Mouse (Mus musculus): ENCODE measurements at regions not wholly inside any gene's neighbourhood (a gene's known extent, or its start where the extent isn't known, plus 50 kb on each side); places are given as distances from the start of the nearest gene placed in this dataset.
"Not testable (repeated sequence)": the region's sequence is repeated elsewhere in the genome, so short reads cannot be mapped to it uniquely, and the experiment has no call there.

- DNase-seq (ENCODE audit: low read depth) = no peak
Measured at GRCm38 (mm10) chr1:149129767-149130287, 831.3 kb downstream of the Pla2g4a start.

DNA sequence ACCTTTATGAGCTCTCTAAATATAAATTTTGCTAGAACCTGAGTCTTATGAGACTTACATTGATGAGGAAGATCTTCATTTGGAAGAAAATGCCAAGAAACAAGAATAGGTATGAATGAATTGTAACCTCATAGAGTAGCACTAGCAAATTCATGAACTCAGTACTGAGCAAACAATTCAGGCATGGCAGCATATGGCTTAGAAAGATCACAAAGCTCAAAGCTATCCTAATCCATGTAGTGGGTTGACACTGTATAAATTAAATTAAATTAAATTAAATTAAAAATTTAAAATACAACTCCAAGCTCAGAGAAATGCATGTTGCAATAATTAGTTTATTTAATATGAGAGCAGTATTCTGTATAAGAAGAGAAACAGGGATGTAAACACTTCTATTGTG is 832.0 kb downstream of the Pla2g4a start:
- DNase-seq (ENCODE audit: low read depth) = no peak

- no peak for DNase-seq (ENCODE audit: low read depth)
Measured at GRCm38 (mm10) chr1:149127709-149128108, 833.4 kb downstream of the Pla2g4a start.

- DNase-seq (ENCODE audit: low read depth) = no peak
Measured at GRCm38 (mm10) chr1:149103396-149103795, 857.7 kb downstream of the Pla2g4a start.

DNA sequence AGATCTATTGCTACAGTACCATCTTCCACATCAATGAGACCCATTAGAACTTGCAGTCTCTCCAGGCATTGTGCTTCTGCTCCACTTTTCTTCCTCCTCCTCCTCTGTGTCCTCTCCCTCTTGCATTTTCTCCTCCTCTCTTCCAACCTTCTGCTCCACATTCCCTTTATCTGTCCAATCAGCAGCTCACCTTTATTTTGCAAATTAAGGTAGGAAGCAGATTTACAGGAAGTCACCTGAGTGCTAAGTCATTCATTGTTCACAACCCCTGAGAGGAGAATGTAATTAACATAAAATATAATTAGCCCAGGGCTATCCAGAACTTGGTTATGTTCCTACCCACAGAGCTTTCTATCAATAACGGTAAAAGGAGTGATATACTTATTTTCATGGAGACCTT is 863.7 kb downstream of the Pla2g4a start:
- DNase-seq (ENCODE audit: low read depth) = no peak

DNA sequence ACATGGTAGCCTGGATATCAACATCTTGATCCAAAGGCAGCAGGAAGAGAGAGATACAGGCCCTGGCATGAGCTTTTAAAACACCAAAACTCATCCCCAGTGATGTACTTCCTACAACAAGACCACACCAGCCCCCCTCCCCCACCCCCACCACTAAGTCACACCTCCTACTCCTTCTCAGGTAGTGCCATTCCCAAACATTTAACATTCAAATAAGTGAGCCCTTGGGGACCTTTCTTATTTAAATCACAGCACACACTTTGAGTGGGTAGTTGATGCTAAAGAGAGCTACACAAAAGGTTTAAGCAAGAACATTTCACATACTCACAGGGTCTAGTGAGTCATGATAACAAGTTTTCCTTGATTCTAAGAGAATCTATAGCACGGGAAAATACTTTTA is 886.4 kb downstream of the Pla2g4a start:
- DNase-seq (ENCODE audit: low read depth) = no peak

DNA sequence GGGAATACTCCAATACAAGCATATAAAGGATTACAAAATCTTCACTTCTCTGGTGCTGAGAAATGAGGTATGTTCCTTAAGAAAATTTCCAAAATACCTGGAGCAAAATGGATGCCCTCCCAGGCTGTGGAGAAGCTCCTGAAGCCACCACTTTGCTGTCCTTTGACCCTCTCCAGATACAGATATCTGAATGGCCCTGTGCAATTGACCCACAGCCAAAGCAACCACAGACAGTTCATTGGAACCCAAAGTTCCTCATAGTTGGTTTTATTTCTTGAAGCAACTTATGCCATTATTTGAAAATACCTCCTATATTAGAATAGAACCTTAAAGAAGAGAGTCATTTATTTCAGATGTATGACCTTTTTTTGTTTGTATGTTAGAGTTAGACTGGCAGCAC is 891.5 kb downstream of the Pla2g4a start:
- no peak for DNase-seq (ENCODE audit: low read depth)

DNA sequence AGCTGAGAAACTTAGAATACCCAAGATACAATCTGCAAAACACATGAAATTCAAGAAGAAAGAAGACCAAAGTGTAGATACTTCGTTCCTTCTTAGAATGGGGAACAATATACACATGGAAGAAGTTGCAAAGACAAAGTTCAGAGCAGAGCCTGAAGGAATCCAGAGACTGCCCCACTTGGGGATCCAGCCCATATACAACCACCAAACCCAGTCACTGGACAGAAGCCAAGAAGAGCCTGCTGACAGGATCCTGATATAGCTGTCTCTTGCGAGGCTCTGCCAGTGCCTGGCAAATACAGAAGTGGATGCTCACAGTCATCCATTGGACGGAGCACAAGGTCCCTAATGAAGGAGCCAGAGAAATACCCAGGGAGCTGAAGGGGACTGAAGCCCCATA is 898.1 kb downstream of the Pla2g4a start:
- not testable (repeated sequence) for DNase-seq (ENCODE audit: low read depth)

GRCm38 (mm10) chr1:149038188-149038967 is 922.7 kb downstream of the Pla2g4a start:
- no peak for DNase-seq (ENCODE audit: low read depth)

DNA sequence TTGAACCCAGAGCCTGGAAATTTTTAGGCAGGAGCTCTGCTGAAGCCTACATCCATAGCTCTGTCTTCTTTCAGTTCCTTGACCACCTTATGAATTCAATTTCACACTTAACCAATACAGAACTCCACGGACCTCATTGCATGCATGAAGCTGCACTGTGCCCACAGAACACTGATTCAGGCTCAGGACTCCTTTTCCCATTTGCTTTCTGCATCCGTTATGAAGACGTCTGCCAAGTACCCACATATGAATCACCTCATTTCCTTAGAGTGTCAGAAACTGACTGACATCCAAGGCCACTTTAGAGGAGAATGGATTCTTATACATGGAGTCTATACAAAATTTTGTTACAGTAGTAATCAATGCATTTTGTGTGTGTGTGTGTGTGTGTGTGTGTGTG is 932.8 kb downstream of the Pla2g4a start:
- no peak for DNase-seq (ENCODE audit: low read depth)

DNA sequence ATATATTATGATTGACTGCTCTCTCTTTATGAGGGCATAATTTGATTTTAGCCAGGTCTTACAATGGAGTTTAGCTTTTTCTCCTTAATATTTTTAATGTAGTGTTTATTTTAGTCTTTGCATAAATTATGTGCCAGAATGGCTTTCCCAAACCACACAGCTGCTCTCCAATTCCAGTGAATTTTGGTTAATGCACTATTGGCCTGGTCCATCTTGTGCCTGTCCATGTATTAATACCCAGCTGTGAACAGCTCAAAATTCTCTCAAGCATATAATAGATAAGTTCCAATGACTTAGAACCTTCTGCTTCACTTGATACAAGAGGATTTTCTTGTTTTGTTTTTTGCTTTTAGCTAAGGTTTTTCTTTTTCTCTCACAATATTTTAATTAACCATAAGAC is 939.4 kb downstream of the Pla2g4a start:
- no peak for DNase-seq (ENCODE audit: low read depth)

DNA sequence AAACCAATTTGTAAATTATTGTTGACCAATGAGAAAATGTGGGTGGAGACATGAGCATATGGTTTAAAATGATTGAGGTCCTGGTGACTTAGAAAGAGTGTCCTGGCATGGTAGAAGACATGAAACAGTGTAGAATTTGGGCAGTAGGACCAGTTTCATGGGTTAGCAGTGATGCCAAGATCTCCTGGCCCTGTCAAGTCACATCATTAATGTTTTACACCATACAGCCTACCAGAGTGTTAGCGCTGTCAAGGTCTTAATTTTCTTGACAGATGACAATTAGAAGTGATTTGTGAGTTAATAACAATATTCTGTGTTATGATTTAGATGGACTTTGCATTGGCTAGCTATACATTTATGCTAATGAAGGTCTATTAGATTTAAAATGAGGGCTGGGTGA is 939.8 kb downstream of the Pla2g4a start:
- no peak for DNase-seq (ENCODE audit: low read depth)

GRCm38 (mm10) chr1:149014559-149014958 is 946.5 kb downstream of the Pla2g4a start:
- no peak for DNase-seq (ENCODE audit: low read depth)

GRCm38 (mm10) chr1:149010767-149011166 is 950.3 kb downstream of the Pla2g4a start:
- no peak for DNase-seq (ENCODE audit: low read depth)

GRCm38 (mm10) chr1:149000092-149000491 is 961.0 kb downstream of the Pla2g4a start:
- peak; percentile 2 for DNase-seq (ENCODE audit: low read depth)

DNA sequence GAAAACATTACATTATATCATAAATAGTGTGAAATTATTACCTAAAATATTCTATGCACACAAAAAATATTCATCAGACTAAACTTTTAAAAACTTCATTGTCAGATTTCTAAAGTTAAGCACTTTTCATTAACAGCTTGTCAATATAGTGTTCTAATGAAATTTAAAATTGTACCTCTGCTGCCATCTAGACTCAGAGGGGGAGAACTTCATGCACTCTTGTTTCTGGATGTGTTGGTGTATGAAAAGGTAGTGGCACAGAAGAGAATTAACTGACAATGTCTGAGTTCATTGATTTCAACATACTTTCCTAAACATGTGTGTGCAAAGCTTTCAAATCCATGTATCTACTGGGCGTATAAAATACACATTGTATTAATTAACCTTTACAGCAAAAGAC is 967.5 kb downstream of the Pla2g4a start:
- DNase-seq (ENCODE audit: low read depth) = peak; percentile 7

DNA sequence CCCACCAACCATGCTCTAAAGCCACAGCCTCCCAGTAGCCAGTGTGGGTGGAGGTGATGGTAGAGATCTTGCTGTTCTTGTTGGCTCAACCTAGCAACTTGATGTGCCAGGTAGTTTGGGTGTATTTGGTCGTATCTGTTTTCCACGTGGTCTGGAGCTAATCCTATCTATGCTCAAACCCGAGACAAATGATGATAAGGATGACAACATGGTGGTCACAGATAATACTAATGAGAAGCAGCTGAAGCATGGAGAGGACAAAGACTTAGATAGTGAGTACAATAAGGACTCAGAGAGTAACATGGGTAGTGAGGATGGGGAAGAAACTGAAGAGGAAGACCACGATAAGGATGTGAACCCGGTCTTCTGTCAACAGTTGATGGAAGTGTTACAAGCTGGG is 983.7 kb downstream of the Pla2g4a start:
- DNase-seq (ENCODE audit: low read depth) = no peak

DNA sequence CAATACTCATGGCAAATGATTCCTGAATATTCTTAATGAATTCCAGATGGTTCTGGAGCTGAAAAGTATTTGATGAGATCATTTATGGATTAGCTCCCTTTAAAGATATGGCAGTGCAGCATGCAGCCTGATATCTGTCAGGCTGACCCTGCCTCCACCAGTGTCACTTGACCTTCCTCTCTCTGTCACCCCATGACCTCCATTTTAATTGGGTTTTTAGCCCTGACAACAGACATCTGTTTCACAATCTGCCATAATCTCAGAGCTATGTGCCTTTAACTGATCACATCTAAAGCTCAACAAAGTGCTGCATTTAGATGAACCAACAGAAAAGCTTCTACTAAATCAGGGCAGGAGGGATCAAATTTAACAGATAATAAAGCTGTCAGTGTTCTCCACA is 995.7 kb downstream of the Pla2g4a start:
- no peak for DNase-seq (ENCODE audit: low read depth)

DNA sequence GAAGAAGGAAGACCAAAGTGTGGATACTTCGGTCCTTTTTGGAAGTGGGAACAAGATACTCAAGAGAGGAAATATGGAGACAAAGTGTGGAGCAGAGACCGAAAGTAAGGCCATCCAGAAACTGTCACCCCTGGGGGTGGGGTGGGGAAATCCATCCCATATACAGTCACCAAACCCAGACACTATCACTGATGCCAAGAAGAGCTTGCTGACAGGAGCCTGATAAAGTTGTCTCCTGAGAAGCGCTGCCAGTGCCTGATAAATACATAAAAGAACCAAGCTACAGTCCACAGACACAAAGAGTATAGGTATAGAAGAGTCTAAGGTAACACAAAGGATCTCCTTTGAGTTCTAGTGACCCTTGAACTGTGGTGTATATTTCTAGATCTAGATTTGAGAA is 1026.7 kb downstream of the Pla2g4a start:
- DNase-seq (ENCODE audit: low read depth) = no peak

DNA sequence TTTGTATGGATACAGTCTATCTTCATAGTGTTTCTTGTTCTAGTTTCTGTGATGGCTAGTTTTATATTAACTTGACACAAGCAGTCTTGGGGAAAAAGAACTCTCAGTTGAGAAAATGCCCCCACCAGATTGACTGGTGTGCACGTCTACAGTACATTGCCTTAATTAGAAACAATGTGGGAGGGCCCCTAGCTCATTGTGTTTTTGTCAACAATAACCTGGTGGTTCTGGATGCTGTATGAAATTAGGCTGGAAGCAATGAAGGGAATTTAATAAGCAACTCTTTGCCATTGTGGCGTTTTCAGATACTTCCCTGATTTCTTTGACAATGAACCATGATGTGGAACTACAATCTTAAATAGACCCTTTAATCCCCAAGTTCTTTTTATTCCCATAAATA is 1036.6 kb downstream of the Pla2g4a start:
- no peak for DNase-seq (ENCODE audit: low read depth)

DNA sequence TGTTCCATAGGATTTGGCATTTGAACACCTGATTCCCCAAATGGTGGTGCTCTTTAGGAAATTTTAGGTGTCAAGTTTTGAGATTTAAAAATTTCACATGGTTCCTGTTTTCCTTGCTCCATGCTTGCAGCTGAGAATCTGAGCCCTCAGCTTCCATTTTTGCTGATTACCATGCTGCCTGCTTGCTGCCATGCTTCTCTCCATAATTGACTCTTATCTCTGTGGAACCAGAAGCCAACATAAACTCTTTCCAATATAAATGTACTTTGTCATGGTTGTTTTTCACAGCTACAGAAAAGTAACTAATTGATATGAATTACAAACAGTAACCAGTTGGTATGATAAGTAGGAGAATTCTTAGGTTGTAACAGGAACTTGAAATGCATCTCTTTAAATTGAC is 1044.0 kb downstream of the Pla2g4a start:
- DNase-seq (ENCODE audit: low read depth) = no peak

DNA sequence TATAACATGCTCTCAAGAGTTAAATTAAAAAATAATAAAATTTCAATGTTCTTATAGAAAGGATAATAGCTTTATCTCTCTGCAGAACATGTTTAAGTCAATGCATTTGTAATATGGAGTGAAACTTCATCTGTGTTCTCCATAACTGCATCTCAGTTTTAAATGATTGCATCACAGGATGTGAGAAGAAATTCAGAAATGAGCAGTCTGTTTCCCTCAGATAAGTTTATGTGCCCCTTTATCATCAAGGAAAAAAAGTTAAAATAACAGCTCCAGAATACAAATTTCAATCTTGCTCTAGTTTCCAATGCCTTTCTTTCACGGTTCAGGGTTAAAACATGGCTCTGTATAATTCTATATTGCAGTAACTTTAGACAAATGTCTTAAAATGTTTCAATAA is 1048.3 kb downstream of the Pla2g4a start:
- no peak for DNase-seq (ENCODE audit: low read depth)

DNA sequence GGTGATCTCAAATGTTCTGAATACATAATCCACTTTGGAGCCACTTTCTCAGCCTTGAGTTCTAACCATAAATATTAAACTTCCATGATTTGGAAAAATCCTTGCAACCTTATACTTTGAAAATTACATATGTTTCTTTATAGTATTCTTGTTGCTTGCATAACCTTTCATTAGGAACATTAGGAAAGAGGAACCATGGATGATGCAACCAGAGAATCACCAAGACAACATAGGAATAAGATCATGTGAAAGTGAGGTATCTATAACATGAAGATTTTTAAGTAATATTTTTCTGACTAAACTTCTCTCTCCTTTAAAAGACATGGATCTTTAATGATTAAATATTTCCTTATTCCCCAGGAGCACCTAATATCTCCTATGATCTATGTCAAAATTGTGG is 1057.0 kb downstream of the Pla2g4a start:
- DNase-seq (ENCODE audit: low read depth) = no peak

DNA sequence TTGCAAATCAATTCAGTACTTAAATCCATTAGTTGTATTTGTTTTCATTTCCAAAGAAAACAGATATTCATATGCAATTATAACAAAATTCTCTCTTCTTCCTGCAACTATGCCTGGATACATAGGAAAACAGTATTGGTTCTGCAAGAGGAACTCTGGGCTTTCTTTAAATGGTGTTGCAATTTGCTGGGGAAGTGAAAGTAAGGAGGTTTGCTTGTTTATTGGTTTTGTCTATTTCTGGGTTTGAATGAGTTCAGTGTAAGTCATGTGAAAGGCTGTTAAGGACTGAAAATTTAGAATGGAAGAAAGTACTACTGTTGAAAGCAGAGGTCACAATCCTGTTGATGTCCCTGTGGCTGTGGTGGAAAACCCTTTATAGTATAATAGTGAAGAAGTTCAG is 1058.0 kb downstream of the Pla2g4a start:
- DNase-seq (ENCODE audit: low read depth) = no peak
